Mouse (Mus musculus): ENCODE measurements at regions not wholly inside any gene's neighbourhood (a gene's known extent, or its start where the extent isn't known, plus 50 kb on each side); places are given as distances from the start of the nearest gene placed in this dataset.

GRCm38 (mm10) chr13:59910179-59911071 is 87.5 kb upstream of the Tut7 start:
- no peak for DNase-seq

DNA sequence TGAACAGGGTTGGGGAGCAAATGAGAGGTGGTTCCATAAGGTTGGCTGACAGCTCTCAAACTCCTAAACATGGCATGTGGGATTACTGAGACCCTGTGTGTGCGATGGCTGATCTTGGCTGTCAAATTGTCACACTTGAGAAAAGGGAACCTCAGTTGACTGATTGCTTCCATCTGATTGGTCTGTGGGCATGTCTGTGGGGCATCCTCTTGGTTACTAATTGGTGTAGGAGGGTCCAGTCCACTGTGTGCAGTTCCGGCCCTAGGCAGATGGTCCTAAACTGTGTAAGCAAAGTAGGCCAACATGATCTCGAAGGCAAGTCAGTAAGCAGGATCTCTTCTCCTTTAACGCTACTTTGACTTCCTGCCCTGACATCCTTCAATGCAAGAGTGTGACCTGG is 86.5 kb upstream of the Tut7 start:
- no peak for DNase-seq

- no peak for DNase-seq
These were observed 85.8 kb upstream of the Tut7 start for GRCm38 (mm10) chr13:59908786-59909185.

DNA sequence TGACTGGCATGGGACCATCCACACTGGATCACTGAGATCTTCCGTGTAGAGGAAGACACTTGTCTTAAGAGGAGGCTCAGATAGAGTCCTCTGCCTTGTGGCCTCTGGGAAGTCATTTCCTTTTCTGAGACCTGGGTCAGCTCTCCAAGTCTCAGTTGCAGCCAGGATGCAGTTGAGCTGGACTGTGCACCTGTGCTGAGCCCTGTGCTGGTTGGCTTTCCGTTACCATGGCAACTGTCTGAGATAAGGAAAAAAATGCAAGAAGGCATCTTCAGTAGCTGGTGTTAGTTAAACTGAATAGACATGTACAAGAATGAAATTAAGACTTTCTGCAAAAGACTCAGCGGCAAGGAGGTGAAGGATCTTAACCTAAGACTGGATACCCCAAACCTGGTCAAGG is 82.5 kb upstream of the Tut7 start:
- DNase-seq = no peak

DNA sequence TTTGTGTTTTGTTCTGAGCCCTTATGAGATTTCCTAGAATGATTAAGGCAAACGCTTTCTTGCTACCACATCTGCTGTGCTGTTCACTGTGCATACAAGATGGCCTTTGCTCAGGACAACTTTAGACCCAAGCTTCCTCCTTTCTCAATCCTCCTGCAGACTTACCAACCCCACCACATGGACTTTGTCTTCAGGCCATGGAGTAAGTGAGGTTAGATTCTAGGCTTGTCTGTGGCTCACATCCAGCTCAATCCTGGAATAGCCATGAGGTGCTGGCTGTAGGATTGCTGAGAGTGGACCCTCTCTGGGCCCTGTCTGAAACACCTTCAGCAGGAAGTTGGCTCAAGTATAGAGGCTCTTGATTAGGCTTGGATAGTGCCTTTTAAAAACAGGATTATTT is 81.5 kb upstream of the Tut7 start:
- no peak for DNase-seq

DNA sequence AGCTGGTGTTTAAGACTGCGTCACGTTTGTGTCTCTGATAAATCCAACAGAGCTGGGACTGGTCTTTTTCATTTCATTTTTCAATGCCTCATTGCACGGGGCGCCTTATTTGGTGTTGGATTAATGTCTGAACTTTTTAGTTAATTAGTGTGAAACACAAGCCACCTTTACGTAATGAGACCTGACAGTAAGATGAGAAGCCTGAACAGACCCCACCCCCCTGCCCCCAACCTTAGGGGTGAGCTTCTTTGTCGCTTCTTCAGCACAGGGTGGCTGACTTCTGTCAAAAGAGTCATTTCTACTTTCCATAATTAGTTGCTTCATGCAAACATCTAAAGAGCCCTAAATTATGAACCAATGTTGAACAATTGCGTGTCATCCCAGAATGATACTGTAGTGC is 76.6 kb upstream of the Tut7 start:
- DNase-seq = no peak

DNA sequence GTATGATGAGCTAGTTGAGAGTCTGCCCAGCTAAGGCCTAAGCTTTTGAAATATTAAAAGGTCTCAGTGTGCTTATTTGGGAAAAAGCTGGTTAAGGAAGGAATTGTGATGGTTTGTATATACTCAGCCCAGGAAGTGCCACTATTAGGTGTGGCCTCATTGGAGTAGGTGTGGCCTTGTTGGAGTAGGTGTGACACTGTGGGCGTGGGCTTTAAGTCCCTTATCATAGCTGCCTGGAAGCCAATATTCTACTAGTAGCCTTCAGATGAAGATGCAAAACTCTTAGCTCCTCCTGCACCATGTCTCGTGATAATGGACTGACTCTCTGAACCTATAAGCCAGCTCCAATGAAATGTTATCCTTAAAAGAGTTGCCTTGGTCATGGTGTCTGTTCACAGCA is 72.8 kb upstream of the Tut7 start:
- no peak for DNase-seq

DNA sequence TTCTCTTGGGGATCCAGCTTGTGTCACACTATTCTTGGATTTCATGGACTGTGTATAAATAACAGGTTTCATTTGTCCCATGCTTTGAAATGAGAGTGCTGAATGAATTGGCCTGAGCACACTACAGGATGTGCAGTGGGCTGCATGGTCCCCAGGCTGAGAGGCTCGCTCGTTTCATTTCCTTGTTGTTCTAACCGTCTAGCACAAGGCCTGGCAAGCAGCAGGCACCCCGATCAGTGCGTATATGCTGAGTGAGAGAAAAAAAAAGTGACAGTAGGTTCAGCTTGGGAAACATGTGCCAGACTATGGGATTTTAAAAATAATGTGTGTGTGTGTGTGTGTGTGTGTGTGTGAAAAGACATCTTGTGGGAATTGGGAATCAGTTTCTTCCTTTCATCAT is 71.1 kb upstream of the Tut7 start:
- no peak for DNase-seq

DNA sequence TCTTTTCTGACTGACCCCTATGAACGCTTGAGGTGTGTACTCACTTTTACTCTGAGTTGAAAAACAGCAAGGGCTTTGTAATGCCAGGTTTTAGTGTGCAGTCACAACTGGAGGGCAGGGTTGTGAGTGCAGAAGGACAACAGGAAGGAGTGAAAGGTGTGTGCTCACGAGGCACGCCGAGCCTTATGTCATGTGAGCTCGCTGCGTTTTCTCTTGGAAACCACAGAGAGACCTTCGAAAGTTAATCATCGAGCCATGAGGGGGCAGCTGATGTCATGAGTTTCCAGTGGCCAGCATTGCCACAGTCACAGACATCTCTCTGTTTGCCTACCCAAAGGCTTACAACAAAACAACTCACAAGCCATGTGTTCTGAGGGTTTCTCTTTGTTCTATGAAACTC is 70.0 kb upstream of the Tut7 start:
- DNase-seq = peak; percentile 29

GRCm38 (mm10) chr13:59892340-59892739 is 69.4 kb upstream of the Tut7 start:
- DNase-seq = no peak

DNA sequence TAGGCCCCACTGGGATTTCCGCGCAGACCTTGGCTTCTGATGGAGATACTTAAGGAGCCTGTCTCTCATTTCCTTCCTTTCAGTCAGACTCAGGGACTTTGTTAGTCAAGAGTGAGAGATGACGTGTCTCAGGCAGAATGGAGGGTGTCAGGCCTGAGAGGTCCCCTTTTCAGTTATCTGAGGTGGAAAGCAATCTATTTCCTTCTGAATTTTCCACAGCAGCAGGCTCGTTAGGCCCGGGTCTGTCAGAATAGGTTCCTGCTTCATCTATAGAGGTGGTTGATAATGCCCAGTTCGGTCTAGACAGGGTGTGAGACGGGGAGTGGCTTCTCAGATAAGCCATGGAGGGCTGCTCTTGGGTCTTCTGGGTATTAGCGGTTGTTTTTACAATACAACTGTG is 68.8 kb upstream of the Tut7 start:
- DNase-seq = no peak

DNA sequence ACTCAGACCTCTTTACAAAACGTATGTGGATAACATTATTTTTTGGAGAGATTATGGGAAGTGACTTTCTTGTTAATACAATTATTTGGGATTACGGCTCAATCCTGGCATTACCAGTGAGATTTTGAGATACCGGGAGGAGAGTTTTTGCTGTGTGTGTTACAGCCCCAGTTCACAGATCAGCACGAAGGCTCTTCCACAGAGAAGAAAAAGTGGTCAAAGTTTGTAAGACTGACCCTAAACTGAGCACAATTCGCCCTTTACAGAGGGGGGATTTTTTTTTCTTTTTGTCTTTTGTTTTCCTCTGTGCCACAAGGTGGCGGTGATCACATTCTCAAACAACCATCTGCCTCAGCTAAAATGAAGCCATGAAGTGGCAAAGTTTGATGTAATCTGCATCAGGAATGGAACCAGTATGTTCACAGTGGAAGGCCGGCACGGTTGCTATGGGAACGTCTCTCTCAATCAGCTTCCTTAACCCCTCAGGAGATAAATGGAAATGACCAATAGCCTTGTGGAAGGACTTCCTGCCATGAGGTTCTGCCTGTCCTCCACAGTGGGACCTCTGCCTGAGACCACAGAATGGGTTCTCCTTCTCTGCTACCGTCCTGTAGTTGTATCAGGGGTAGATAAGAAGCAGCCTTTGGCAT is 66.6 kb upstream of the Tut7 start:
- peak; percentile 48 for DNase-seq

GRCm38 (mm10) chr13:59888038-59889016 is 65.4 kb upstream of the Tut7 start:
- DNase-seq = no peak

- DNase-seq = no peak
These were observed 64.4 kb upstream of the Tut7 start for GRCm38 (mm10) chr13:59887306-59887705.

DNA sequence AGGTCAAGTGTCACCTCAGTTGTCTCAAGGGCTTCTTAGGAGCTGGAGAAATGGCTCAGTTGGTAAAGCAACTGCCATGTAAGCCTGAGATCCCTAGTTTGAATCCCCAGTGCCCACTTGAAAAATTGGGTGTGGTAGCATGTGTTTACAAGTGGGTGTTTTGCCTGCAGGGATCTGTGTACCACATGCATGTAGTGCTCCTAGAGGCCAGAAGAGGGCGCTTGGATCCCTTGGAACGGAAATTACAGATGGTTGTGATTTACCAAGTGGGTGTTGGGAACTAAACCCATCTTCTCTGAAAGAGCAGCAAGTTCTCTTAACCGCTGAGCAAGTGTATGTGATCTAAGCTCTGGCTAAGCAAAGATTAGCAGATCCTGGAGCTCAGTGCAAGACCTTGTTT is 63.6 kb upstream of the Tut7 start:
- DNase-seq = no peak

DNA sequence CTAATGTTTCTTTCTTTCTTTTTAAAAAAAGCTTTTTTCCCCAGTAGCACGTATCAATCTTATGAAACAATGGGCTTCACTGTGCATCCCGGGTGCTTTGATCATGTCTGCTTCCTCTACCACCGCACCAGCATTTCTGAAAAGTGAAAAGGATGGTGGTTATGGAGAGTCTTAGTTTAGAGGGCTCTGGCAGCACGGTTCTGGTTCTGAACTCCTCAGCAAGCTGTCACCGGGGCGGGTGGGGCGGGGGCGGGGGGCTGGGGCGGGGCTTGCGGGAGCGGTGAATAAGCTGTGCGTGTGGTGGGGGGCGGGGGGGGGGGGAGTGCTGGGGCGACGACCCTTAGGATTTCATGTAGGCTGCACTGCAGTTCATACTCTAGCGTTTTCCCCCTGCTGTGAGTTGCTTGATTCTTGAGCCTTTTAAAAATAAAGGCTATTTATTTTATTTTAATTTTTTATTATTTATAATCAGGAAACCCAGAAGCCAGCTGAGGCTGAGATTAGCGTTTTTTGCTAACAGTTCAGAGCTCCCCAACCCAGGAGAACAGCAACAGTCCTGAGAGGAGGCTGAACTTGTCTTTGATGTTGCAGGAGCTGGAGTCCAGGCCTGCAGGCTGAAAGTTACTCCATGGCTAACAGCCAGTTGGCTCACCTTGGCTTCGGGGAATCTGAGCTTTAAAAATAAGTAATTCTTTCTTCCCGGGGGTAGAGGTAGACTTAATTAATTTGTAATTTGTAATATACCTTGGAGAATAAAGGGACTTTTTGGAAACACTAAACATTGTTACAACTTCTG is 59.2 kb upstream of the Tut7 start:
- DNase-seq = peak; percentile 23

DNA sequence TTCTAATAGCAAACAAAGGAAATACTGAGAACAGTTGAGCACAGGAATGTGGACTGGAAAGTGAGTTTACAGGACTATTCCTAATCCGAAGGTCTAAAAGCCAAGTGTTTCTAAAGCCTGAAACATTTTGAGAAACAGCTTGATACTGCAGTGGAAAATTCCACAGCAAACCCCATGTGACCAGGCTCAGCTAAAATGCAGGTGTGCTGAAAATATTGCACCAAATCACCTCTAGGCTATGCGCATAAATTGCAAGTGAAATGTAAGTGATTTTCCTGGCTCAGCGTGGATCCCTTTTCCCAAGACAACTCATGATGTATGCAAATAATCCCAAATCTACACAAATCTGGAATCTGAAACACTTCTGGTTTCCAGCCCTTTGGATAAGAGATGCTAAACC is 57.1 kb upstream of the Tut7 start:
- DNase-seq = peak; percentile 17

DNA sequence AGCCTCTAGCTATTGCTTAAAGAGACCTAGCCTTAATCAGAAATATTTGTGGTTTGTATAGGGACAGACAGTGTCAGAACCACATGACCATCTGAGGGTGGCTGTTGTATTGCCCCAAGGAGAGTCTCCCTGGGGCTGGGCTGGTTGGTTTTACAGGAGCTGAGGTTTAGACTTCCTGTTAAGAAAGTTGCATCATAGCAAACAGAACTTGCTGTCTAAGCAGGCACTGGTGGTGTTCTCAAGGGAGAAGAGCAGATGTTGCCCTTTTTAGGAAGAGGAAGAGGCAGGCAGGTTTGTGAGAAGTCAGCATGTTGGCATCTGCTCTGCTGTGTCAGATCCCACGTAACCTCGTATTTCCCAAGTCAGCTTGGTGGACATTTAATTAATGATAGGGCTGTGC is 52.7 kb upstream of the Tut7 start:
- DNase-seq = no peak

DNA sequence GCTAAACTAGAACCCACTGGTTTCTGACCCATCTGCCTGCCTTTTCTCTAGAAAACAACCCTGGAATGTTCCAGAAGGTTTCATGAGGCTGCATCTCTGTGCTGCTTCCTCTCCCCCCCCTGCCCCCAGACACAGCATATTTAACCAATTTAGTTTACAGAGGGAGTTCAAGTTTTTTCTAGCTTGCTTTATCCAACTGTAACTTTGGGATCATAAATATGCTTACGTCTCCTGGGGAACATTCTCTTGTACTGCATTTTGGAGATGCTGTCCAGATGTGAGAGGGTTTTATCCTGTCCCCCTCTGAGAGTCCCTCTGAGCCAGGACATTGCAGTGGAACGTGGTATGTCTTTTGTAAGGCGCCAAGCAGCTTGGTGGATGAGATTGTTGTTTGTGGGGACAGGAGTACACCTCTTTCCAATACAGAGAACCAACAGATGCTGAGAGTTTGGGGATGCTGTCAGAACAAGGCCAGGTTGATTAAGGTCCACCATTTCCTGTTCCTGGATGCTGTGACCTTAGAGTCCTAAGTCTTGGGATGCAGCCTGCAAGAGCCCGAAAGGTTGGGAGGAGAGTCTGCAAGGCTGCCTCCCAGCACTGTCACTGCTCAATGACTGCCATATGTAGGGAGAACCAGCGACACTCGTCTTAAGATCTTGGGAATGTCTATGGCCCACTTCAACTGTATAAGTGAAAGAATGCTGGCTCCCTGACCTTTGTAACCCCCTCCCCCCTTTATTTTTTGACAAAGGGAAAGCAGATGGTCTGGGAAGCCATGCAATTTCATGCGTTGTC is 51.4 kb upstream of the Tut7 start:
- DNase-seq = no peak

Data from kidney, adult 18-20 months (tissue).